In genomic region chr9:72450363-72450762, GRCm38 (mm10) we compare ENCODE assay signal across 14 mouse cellular contexts.
"Had no signal": no experiment of that assay in that cellular context is flagged by ENCODE, and none has a peak within 500 bp of the region (broad histone marks: within the 10 kb centered on the region; RNA-seq: fewer than 3 reads in every experiment).

No protein-coding gene starts in this region.

- H3K4me1 ChIP-seq: limb, embryonic 13.5 days; midbrain, embryonic 15.5 days; neural tube, embryonic 12.5 days had no signal

- H3K36me3 ChIP-seq: midbrain, embryonic 15.5 days had no signal

- ATAC-seq: midbrain, embryonic 15.5 days had no signal

- H3K27me3 ChIP-seq: limb, embryonic 13.5 days; megakaryocyte, embryonic 14.5 days; midbrain, embryonic 15.5 days; neural tube, embryonic 12.5 days had no signal

- DNase-seq: kidney, adult 18-20 months; kidney, postnatal 10 days; kidney, postnatal 4 days; left cerebral cortex, postnatal 4 days; lung, embryonic 14.5 days; lung, postnatal 10 days; thymus, postnatal 36 days had no signal

- H3K9me3 ChIP-seq: limb, embryonic 13.5 days; megakaryocyte, embryonic 14.5 days; midbrain, embryonic 15.5 days; neural tube, embryonic 12.5 days had no signal

- H3K4me3 ChIP-seq: limb, embryonic 13.5 days; midbrain, embryonic 15.5 days; neural tube, embryonic 12.5 days had no signal

- H3K9ac ChIP-seq: limb, embryonic 13.5 days; liver, embryonic 14.5 days; lung, embryonic 14.5 days; midbrain, embryonic 15.5 days; neural tube, embryonic 12.5 days had no signal

- H3K27ac ChIP-seq: layer of hippocampus, adult 2 months; limb, embryonic 13.5 days; liver, embryonic 14.5 days; midbrain, embryonic 15.5 days; neural tube, embryonic 12.5 days had no signal

- H3K4me2 ChIP-seq: limb, embryonic 13.5 days; lung, embryonic 14.5 days; midbrain, embryonic 11.5 days; midbrain, embryonic 15.5 days; neural tube, embryonic 12.5 days had no signal
